Comparison of ENCODE assay signal across 10 mouse cellular contexts in the genomic region with DNA sequence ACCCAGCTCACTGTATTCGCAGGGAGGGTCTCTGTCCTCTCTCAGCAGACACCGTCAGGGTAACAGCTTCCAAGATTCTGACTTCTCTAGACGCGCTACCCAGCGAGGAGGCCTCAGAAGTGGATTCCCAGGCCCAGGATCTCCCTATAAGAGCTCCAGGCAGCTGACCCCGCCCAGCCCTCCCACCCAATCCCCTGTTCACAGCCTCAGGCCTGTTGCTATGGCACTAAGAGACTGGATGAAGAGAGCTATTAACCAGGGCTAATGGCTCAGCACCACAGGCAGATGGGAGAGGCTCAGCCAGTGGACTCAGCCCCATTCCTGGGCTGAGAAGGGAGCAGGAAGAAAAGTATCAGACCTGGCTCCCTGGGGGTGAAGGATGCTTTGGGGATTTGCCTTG. TPM values are rescaled to one million over a fixed set of nuclear protein-coding genes. Genes with fewer than 3 reads are reported as not detected.
DNase-seq lines count a peak whose midpoint lies in the region; ATAC-seq lines count a peak whose summit lies in the region.
"Had no signal": no experiment of that assay in that cellular context is flagged by ENCODE, and none has a peak within 500 bp of the region (broad histone marks: within the 10 kb centered on the region; RNA-seq: fewer than 3 reads in every experiment).

No protein-coding gene starts in this region.

- no peak overlapping the region for H3K4me3 ChIP-seq in embryonic facial prominence, embryonic 11.5 days (ENCODE audit: low read depth, low read length)
- no peak overlapping the region for H3K4me3 ChIP-seq in hindbrain, embryonic 14.5 days (replicated peaks; ENCODE audit: low read length)
- H3K4me3 ChIP-seq in midbrain, embryonic 15.5 days: no peak overlapping the region
- H3K4me3 ChIP-seq: embryonic facial prominence, embryonic 15.5 days; heart, adult 2 months had no signal

- H3K27me3 ChIP-seq in embryonic facial prominence, embryonic 11.5 days (ENCODE audit: control insufficient read depth, insufficient read depth, low read length): no peaks in the 10 kb centered on the region
- H3K27me3 ChIP-seq in hindbrain, embryonic 14.5 days (ENCODE audit: control insufficient read depth, insufficient read depth, low read length): no peaks in the 10 kb centered on the region
- no peaks in the 10 kb centered on the region for H3K27me3 ChIP-seq in midbrain, embryonic 15.5 days (replicated peaks)
- H3K27me3 ChIP-seq: embryonic facial prominence, embryonic 15.5 days had no signal

- H3K9ac ChIP-seq in embryonic facial prominence, embryonic 11.5 days (replicated peaks; ENCODE audit: low read length): no peak overlapping the region
- no peak overlapping the region for H3K9ac ChIP-seq in hindbrain, embryonic 14.5 days
- H3K9ac ChIP-seq in midbrain, embryonic 15.5 days: no peak overlapping the region
- H3K9ac ChIP-seq: embryonic facial prominence, embryonic 15.5 days had no signal

- 42% methylated on average over 6 of the region's 6 CpGs for WGBS in embryonic facial prominence, embryonic 11.5 days
- 41% methylated on average over 6 of the region's 6 CpGs for WGBS in hindbrain, embryonic 14.5 days
- WGBS in midbrain, embryonic 15.5 days: 36% methylated on average over 6 of the region's 6 CpGs

- H3K4me2 ChIP-seq in embryonic facial prominence, embryonic 11.5 days (ENCODE audit: low read depth, low read length): no peak overlapping the region
- no peak overlapping the region for H3K4me2 ChIP-seq in hindbrain, embryonic 14.5 days (replicated peaks)
- no peak overlapping the region for H3K4me2 ChIP-seq in midbrain, embryonic 15.5 days
- H3K4me2 ChIP-seq: embryonic facial prominence, embryonic 15.5 days had no signal

- no peaks in the 10 kb centered on the region for H3K36me3 ChIP-seq in embryonic facial prominence, embryonic 11.5 days (replicated peaks; ENCODE audit: control insufficient read depth, insufficient read depth, low read depth, low read length)
- H3K36me3 ChIP-seq in hindbrain, embryonic 14.5 days (replicated peaks; ENCODE audit: control insufficient read depth, insufficient read depth): no peaks in the 10 kb centered on the region
- no peaks in the 10 kb centered on the region for H3K36me3 ChIP-seq in midbrain, embryonic 15.5 days (replicated peaks)
- H3K36me3 ChIP-seq: embryonic facial prominence, embryonic 15.5 days had no signal

- 0 out of 2 replicates have a peak, but pooled peaks have one; percentile 47 for ATAC-seq in embryonic facial prominence, embryonic 11.5 days (replicated peaks; ENCODE audit: insufficient number of reproducible peaks, low FRiP score, low TSS enrichment, low read depth)
- ATAC-seq in hindbrain, embryonic 14.5 days (ENCODE audit: low FRiP score): peak; percentile 19; the same call in 1 of the 2 replicates
- ATAC-seq in midbrain, embryonic 15.5 days (replicated peaks): no peak

- peak; percentile 92 for DNase-seq in ZHBTc4 (ENCODE audit: low read depth, low spot score)
- DNase-seq in embryonic facial prominence, embryonic 11.5 days (ENCODE audit: low spot score): peak; percentile 59
- DNase-seq in hindbrain, embryonic 14.5 days (ENCODE audit: low spot score): no peak
- DNase-seq in spleen, adult 12 weeks (ENCODE audit: low spot score): no peak
- DNase-seq in thymus, postnatal 25 days: no peak
- no peak for DNase-seq in frontal cortex, postnatal 25 days (ENCODE audit: low spot score in 2 of 2)
- no peak for DNase-seq in cerebellum, postnatal 36 days
- DNase-seq: heart, adult 2 months had no signal

- no peaks in the 10 kb centered on the region for H3K4me1 ChIP-seq in embryonic facial prominence, embryonic 11.5 days (ENCODE audit: control insufficient read depth, insufficient read depth, low read length)
- H3K4me1 ChIP-seq in hindbrain, embryonic 14.5 days (replicated peaks; ENCODE audit: control insufficient read depth, insufficient read depth, low read length): no peaks in the 10 kb centered on the region; the same call in 1 of the 2 replicates
- peaks cover 6% of the 10 kb centered on the region for H3K4me1 ChIP-seq in midbrain, embryonic 15.5 days

- no peaks in the 10 kb centered on the region for H3K9me3 ChIP-seq in embryonic facial prominence, embryonic 11.5 days (replicated peaks; ENCODE audit: control insufficient read depth, low read length)
- H3K9me3 ChIP-seq in hindbrain, embryonic 14.5 days (ENCODE audit: control insufficient read depth, low read length): no peaks in the 10 kb centered on the region
- H3K9me3 ChIP-seq in midbrain, embryonic 15.5 days: no peaks in the 10 kb centered on the region
- H3K9me3 ChIP-seq: embryonic facial prominence, embryonic 15.5 days had no signal

- no peak overlapping the region for H3K27ac ChIP-seq in embryonic facial prominence, embryonic 11.5 days (replicated peaks; ENCODE audit: low read depth, low read length)
- H3K27ac ChIP-seq in hindbrain, embryonic 14.5 days: no peak overlapping the region
- 0 out of 2 replicates have a peak overlapping the region, but pooled peaks have one; percentile 1 for H3K27ac ChIP-seq in midbrain, embryonic 15.5 days
- H3K27ac ChIP-seq: embryonic facial prominence, embryonic 15.5 days; heart, adult 2 months had no signal

RNA-seq across cellular contexts. Expression of gene Gins2, which starts 13.6 kb away (rescaled TPM):
- polyA plus RNA-seq in embryonic facial prominence, embryonic 11.5 days (2014; fragmentation: Nextera tagmentation; extraction: Ambion mirVana): 127 and 132 TPM in 2 replicates
- 17.5 and 18.2 TPM in 2 replicates for polyA plus RNA-seq in hindbrain, embryonic 14.5 days (2014; fragmentation: Nextera tagmentation; extraction: Ambion mirVana)
- polyA plus RNA-seq in midbrain, embryonic 15.5 days (2015; fragmentation: Nextera tagmentation; extraction: Ambion mirVana): 15.3 and 16.5 TPM in 2 replicates

RNA-seq across cellular contexts. Expression of gene 1190005I06Rik, which starts 44.8 kb away (rescaled TPM):
- 3.4 and 5.9 TPM in 2 replicates for polyA plus RNA-seq in embryonic facial prominence, embryonic 11.5 days (2014; fragmentation: Nextera tagmentation; extraction: Ambion mirVana)
- polyA plus RNA-seq in hindbrain, embryonic 14.5 days (2014; fragmentation: Nextera tagmentation; extraction: Ambion mirVana): 12.4 and 15.4 TPM in 2 replicates
- polyA plus RNA-seq in midbrain, embryonic 15.5 days (2015; fragmentation: Nextera tagmentation; extraction: Ambion mirVana): 18.1 and 20.1 TPM in 2 replicates

Comparison
In these comparisons a context has a peak if more than half of its experiments do, and no peak if none do; other contexts are left out.
1. DNase-seq: peak in ZHBTc4 (single experiment) and embryonic facial prominence, embryonic 11.5 days (single experiment); none in hindbrain, embryonic 14.5 days (single experiment), spleen, adult 12 weeks (single experiment), thymus, postnatal 25 days (single experiment), frontal cortex, postnatal 25 days (0 of 2) and cerebellum, postnatal 36 days (0 of 2).